Mouse (Mus musculus) CH12.LX (cell line): ENCODE measurements around the gene Prss57.

Source experiments
- CTCF ChIP-seq, 2 experiments: IDR thresholded peaks in 1 of 2; conservative IDR thresholded peaks in 1 of 2; 2 replicates each; pipeline ENCODE4 v1.5.1; 2011 to 2012; ENCODE audit warnings: low read depth in 2 of 2, low read length in 2 of 2, improper control_type of control experiment in 1 of 2, inconsistent platforms in 1 of 2, mild to moderate bottlenecking in 1 of 2, moderate library complexity in 1 of 2
- JUND ChIP-seq: conservative IDR thresholded peaks from 2 replicates; pipeline ENCODE4 v1.6.1; 2011; ENCODE audit warnings: low read depth, low read length, improper control_type of control experiment
- MEF2A ChIP-seq: IDR thresholded peaks from 2 replicates; pipeline ENCODE4 v1.6.1; 2014; ENCODE audit warnings: low read depth, mild to moderate bottlenecking, inconsistent platforms, low read length, improper control_type of control experiment, borderline replicate concordance
- PAX5 ChIP-seq: IDR thresholded peaks from 2 replicates; pipeline ENCODE4 v1.6.1; 2012; ENCODE audit warnings: low read length, inconsistent platforms, mixed read lengths
- POLR2A ChIP-seq: IDR thresholded peaks from 2 replicates; pipeline ENCODE4 v1.6.1; 2011; ENCODE audit warnings: low read depth, mild to moderate bottlenecking, improper control_type of control experiment, low read length
- ZMIZ1 ChIP-seq: IDR thresholded peaks from 2 replicates; pipeline ENCODE4 v1.6.1; 2012; ENCODE audit warnings: low read depth, mild to moderate bottlenecking, inconsistent platforms, low read length, improper control_type of control experiment

GRCm38 (mm10) chr10:79779193-79779592 lies 11.6 kb downstream of the Prss57 start:
- TF ChIP-seq ZMIZ1 (no peak), POLR2A (no peak), CTCF (conservative IDR thresholded peaks at IDR 0.05 in 1 of 2, IDR thresholded peaks at IDR 0.05 in 1 of 2; ENCODE audit: low read depth in 2 of 2, low read length in 2 of 2) (no peak), PAX5 (no peak), JUND (no peak), MEF2A (no peak)
